Mouse (Mus musculus): ENCODE data around the gene Agap2. TPM values are rescaled to one million over a fixed set of nuclear protein-coding genes. Genes with fewer than 3 reads are reported as not detected.

Gene Agap2
- 0.25 TPM for polyA plus RNA-seq (2014; fragmentation: Illumina TruSeq; extraction: RNeasy Lipid Tissue Mini Kit (QIAGEN cat#74804); ENCODE audit: low read depth, low replicate concordance)

DNA sequence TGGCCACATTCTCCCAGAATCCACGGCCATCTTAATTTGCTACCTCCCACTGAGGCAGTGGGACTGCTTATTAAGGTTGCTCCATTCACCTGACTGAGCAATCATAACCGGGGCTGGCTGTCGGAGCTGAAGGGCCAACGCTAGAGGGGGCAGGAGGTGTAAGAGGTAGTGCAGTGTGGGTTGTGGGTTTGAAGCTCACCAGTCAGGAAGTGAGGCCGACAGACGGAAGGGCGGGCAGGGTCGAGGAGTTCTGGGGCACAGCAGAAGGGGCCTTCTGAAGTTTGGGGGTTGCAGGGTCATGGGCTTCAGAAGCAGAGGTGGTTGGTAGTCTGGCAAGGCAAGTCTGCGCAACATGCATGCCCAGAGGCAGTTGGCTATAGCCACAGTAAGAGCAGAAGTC lies at the start of gene Agap2:
Gene Agap2 (plus strand): TSS at position 205 of the 400 bp plus-strand sequence.

GRCm38 (mm10) chr10:127030336-127031296 lies 44.5 kb upstream of the Agap2 start, which contains the start of gene Tsfm:
Gene Tsfm (minus strand): TSS chr10:127030840.

DNA sequence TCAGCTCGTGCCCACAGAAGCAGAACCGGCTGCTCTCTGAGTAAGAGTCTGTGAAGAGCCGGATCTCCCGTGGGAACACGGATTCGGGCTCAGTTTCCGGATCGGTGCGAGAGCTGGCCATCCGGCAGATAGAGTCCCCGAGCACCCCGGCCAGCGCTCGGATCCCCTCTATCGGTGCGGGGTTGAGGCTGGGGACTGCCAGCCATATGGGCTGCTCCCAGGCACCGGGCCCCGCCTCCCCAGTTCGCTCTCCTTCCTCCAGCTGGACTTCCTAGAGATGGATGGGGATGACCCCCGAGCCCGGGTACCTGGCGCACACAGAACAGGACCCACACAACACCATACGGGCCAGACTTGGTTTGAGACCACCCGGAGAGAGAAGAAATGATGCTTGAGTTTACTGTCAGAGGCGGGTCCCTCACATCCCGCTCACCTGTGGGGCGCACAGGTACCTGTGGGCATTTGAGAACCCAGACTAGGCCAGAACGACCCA lies 33.8 kb upstream of the Agap2 start, which contains the start of the genes Mettl1 and Eef1akmt3:
Gene Mettl1 (plus strand): TSS at position 141 of the 493 bp plus-strand sequence.
Gene Eef1akmt3 (minus strand): TSS at position 240 of the 493 bp plus-strand sequence.

GRCm38 (mm10) chr10:127047954-127048353 lies 27.1 kb upstream of the Agap2 start, which contains the start of gene Cyp27b1:
Gene Cyp27b1 (plus strand): TSS chr10:127048250.

DNA sequence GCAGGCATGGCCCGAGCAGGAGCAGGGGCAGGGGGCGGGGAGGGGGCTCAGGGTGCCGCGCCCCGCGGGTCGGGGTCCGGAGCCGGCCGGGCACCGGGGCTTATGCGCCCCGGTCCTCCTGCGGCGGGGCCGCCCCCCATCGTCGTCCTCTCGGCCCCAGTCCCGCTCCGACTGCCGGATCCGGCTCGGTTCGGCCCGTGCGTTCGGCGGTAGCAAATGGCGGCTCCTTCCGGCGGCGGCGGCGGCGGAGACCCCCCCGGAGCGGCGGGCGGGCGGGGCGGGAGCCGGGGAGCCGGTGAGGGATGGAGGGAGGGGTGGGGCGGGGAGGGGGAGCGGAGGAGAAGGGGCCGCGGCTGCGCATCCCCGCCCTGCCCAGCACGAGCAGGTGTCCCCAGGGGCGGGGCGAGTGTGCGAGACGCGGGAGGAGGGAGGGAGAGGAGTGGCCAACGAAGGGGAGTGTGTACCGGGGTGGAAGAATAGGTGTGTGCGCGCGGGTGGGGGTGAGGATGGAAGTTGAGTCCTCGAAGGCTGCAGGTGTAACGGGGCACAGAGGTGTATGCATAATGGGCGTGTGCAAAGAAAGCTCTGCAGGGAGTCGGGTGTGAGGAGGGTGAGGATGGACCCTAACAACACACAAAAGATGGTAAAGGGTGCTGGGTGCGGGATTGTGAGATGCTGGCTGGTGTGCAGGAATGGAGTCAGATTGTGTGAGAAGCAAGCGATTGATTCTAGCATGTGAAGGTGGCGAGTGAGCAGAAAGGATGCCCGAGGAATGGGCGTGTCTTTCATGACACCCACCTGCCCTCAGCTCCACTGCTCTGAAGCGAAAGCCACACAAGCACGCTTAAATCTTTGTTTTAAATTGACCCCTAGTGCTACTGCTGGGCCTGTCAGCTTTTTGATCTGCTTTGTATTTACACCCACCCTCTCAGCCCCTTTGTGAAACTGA lies 14.8 kb upstream of the Agap2 start, which contains the start of gene March9:
Gene March9 (minus strand): TSS at position 217 of the 949 bp plus-strand sequence.

DNA sequence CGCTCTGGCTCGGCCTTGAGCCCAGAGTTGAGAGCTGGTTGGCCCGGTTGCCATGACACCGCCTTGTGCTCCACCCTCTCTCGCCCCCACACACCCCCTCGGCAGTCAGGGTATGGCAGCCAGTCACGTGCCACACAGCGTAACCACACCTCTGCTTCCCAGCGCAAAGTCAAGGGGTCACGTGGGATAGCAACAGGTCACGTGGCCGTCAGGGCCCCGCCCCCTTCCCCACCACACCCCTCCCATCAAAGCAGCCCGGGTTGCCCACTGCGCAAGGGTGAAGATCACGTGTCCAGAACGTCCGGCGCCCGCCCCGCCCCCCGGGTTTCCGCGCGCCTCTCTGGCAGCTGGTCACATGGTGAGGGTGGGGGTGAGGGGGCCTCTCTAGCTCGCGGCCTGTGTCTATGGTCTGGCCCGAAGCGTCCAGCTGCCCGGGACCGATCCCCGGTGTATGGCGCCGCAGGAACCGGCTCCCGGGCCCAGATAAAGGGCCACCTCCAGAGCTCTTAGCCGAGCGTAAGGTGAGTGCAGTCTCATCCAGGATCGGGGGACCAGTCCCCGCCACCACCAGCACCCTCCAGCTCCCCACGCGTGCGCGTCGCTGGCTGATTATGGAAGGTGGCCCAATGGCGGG lies 11.7 kb upstream of the Agap2 start, which contains the start of gene Cdk4:
Gene Cdk4 (plus strand): TSS at position 296 of the 634 bp plus-strand sequence.

GRCm38 (mm10) chr10:127070190-127071121 lies 4.6 kb upstream of the Agap2 start, which contains the start of gene Tspan31:
Gene Tspan31 (minus strand): TSS chr10:127070264.

DNA sequence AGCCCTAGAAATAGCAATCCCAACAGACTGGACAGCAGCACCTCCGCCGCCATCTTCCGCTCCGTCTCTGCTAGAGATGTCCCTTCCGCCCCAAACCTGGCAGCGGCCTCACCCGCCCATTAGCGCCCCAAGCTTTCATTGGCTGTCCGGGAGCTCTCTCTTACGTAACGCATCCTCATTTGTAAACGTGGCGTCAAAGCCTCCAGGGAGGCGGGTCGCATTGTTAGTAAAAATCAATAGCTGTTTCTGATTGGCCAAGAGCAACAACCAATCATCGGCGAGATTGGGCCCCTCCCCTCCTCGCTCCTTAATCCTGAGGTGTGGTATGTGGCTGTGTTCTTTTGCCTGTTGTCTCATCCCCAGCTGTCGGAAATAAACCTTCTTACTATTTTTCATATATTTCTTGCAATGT lies 46.0 kb downstream of the Agap2 start, which contains the start of gene Os9:
Gene Os9 (minus strand): TSS at position 66 of the 412 bp plus-strand sequence.

Other genes with a start within 250 kb of the Agap2 start
- 3.4 TPM for gene Atp23, start 173.9 kb upstream of the Agap2 start, polyA plus RNA-seq (2014; fragmentation: Illumina TruSeq; extraction: RNeasy Lipid Tissue Mini Kit (QIAGEN cat#74804); ENCODE audit: low read depth, low replicate concordance)
- 52.7 TPM for gene Ctdsp2, start 96.6 kb upstream of the Agap2 start, polyA plus RNA-seq (2014; fragmentation: Illumina TruSeq; extraction: RNeasy Lipid Tissue Mini Kit (QIAGEN cat#74804); ENCODE audit: low read depth, low replicate concordance)
- 0.35 TPM for gene Avil, start 74.6 kb upstream of the Agap2 start, polyA plus RNA-seq (2014; fragmentation: Illumina TruSeq; extraction: RNeasy Lipid Tissue Mini Kit (QIAGEN cat#74804); ENCODE audit: low read depth, low replicate concordance)
- 6.5 TPM for gene Tsfm, start 44.4 kb upstream of the Agap2 start, polyA plus RNA-seq (2014; fragmentation: Illumina TruSeq; extraction: RNeasy Lipid Tissue Mini Kit (QIAGEN cat#74804); ENCODE audit: low read depth, low replicate concordance)
- 4.2 TPM for gene Mettl1, start 33.9 kb upstream of the Agap2 start, polyA plus RNA-seq (2014; fragmentation: Illumina TruSeq; extraction: RNeasy Lipid Tissue Mini Kit (QIAGEN cat#74804); ENCODE audit: low read depth, low replicate concordance)
- gene Eef1akmt3, start 33.8 kb upstream of the Agap2 start, polyA plus RNA-seq (2014; fragmentation: Illumina TruSeq; extraction: RNeasy Lipid Tissue Mini Kit (QIAGEN cat#74804); ENCODE audit: low read depth, low replicate concordance): 1.1 TPM
- gene Cyp27b1, start 27.0 kb upstream of the Agap2 start, polyA plus RNA-seq (2014; fragmentation: Illumina TruSeq; extraction: RNeasy Lipid Tissue Mini Kit (QIAGEN cat#74804); ENCODE audit: low read depth, low replicate concordance): not detected
- 1.4 TPM for gene March9, start 15.1 kb upstream of the Agap2 start, polyA plus RNA-seq (2014; fragmentation: Illumina TruSeq; extraction: RNeasy Lipid Tissue Mini Kit (QIAGEN cat#74804); ENCODE audit: low read depth, low replicate concordance)
- 15.3 TPM for gene Cdk4, start 11.8 kb upstream of the Agap2 start, polyA plus RNA-seq (2014; fragmentation: Illumina TruSeq; extraction: RNeasy Lipid Tissue Mini Kit (QIAGEN cat#74804); ENCODE audit: low read depth, low replicate concordance)
- gene Tspan31, start 5.0 kb upstream of the Agap2 start, polyA plus RNA-seq (2014; fragmentation: Illumina TruSeq; extraction: RNeasy Lipid Tissue Mini Kit (QIAGEN cat#74804); ENCODE audit: low read depth, low replicate concordance): 45.5 TPM
- 10.3 TPM for gene Os9, start 45.8 kb downstream of the Agap2 start, polyA plus RNA-seq (2014; fragmentation: Illumina TruSeq; extraction: RNeasy Lipid Tissue Mini Kit (QIAGEN cat#74804); ENCODE audit: low read depth, low replicate concordance)
- gene B4galnt1, start 89.9 kb downstream of the Agap2 start, polyA plus RNA-seq (2014; fragmentation: Illumina TruSeq; extraction: RNeasy Lipid Tissue Mini Kit (QIAGEN cat#74804); ENCODE audit: low read depth, low replicate concordance): 3.1 TPM
- gene Slc26a10, start 105.4 kb downstream of the Agap2 start, polyA plus RNA-seq (2014; fragmentation: Illumina TruSeq; extraction: RNeasy Lipid Tissue Mini Kit (QIAGEN cat#74804); ENCODE audit: low read depth, low replicate concordance): not detected
- 8.2 TPM for gene Arhgef25, start 114.8 kb downstream of the Agap2 start, polyA plus RNA-seq (2014; fragmentation: Illumina TruSeq; extraction: RNeasy Lipid Tissue Mini Kit (QIAGEN cat#74804); ENCODE audit: low read depth, low replicate concordance)
- 3.4 TPM for gene Dtx3, start 120.4 kb downstream of the Agap2 start, polyA plus RNA-seq (2014; fragmentation: Illumina TruSeq; extraction: RNeasy Lipid Tissue Mini Kit (QIAGEN cat#74804); ENCODE audit: low read depth, low replicate concordance)
- gene Pip4k2c, start 136.3 kb downstream of the Agap2 start, polyA plus RNA-seq (2014; fragmentation: Illumina TruSeq; extraction: RNeasy Lipid Tissue Mini Kit (QIAGEN cat#74804); ENCODE audit: low read depth, low replicate concordance): 23.3 TPM
- gene Kif5a, start 188.1 kb downstream of the Agap2 start, polyA plus RNA-seq (2014; fragmentation: Illumina TruSeq; extraction: RNeasy Lipid Tissue Mini Kit (QIAGEN cat#74804); ENCODE audit: low read depth, low replicate concordance): 2.3 TPM
- 26.7 TPM for gene Dctn2, start 191.1 kb downstream of the Agap2 start, polyA plus RNA-seq (2014; fragmentation: Illumina TruSeq; extraction: RNeasy Lipid Tissue Mini Kit (QIAGEN cat#74804); ENCODE audit: low read depth, low replicate concordance)
- 3.3 TPM for gene Mbd6, start 213.7 kb downstream of the Agap2 start, polyA plus RNA-seq (2014; fragmentation: Illumina TruSeq; extraction: RNeasy Lipid Tissue Mini Kit (QIAGEN cat#74804); ENCODE audit: low read depth, low replicate concordance)
- 5.4 TPM for gene Mars, start 236.5 kb downstream of the Agap2 start, polyA plus RNA-seq (2014; fragmentation: Illumina TruSeq; extraction: RNeasy Lipid Tissue Mini Kit (QIAGEN cat#74804); ENCODE audit: low read depth, low replicate concordance)
- gene Arhgap9, start 246.7 kb downstream of the Agap2 start, polyA plus RNA-seq (2014; fragmentation: Illumina TruSeq; extraction: RNeasy Lipid Tissue Mini Kit (QIAGEN cat#74804); ENCODE audit: low read depth, low replicate concordance): 0.41 TPM